Mouse (Mus musculus) granulocyte monocyte progenitor cell, adult 5-6 weeks (primary cell): ENCODE measurements at regions not wholly inside any gene's neighbourhood (a gene's known extent, or its start where the extent isn't known, plus 50 kb on each side); places are given as distances from the start of the nearest gene placed in this dataset.

Experiments used
- ATAC-seq: replicated peaks from 2 replicates; pipeline ENCODE4 v1.8.0; 2016; ENCODE audit warnings: mild to moderate bottlenecking, moderate TSS enrichment, inconsistent platforms; ENCODE audit not compliant: poor library complexity, severe bottlenecking

- ATAC-seq = no peak
Measured at GRCm38 (mm10) chr1:105463819-105464614, 107.5 kb upstream of the Rnf152 start.

GRCm38 (mm10) chr1:105462695-105463094 is 106.2 kb upstream of the Rnf152 start:
- no peak for ATAC-seq

GRCm38 (mm10) chr1:105455783-105456182 is 99.3 kb upstream of the Rnf152 start:
- ATAC-seq = peak; percentile 68

- ATAC-seq = no peak
Measured at GRCm38 (mm10) chr1:105454687-105455086, 98.2 kb upstream of the Rnf152 start.

- ATAC-seq = no peak
Measured at GRCm38 (mm10) chr1:105446212-105446611, 89.7 kb upstream of the Rnf152 start.

- no peak for ATAC-seq
Measured at GRCm38 (mm10) chr1:105443546-105443945, 87.0 kb upstream of the Rnf152 start.

GRCm38 (mm10) chr1:105440296-105440695 is 83.8 kb upstream of the Rnf152 start:
- ATAC-seq = no peak

- ATAC-seq = peak; percentile 96
Measured at GRCm38 (mm10) chr1:105434631-105435403, 78.3 kb upstream of the Rnf152 start.

GRCm38 (mm10) chr1:105433949-105434348 is 77.4 kb upstream of the Rnf152 start:
- ATAC-seq = no peak

GRCm38 (mm10) chr1:105431803-105432202 is 75.3 kb upstream of the Rnf152 start:
- no peak for ATAC-seq

- no peak for ATAC-seq
Measured at GRCm38 (mm10) chr1:105430712-105431111, 74.2 kb upstream of the Rnf152 start.

- no peak for ATAC-seq
Measured at GRCm38 (mm10) chr1:105428165-105428564, 71.7 kb upstream of the Rnf152 start.

GRCm38 (mm10) chr1:105426086-105426485 is 69.6 kb upstream of the Rnf152 start:
- no peak for ATAC-seq

GRCm38 (mm10) chr1:105423380-105423779 is 66.9 kb upstream of the Rnf152 start:
- ATAC-seq = no peak

- ATAC-seq = no peak
Measured at GRCm38 (mm10) chr1:105422945-105423344, 66.4 kb upstream of the Rnf152 start.

- no peak for ATAC-seq
Measured at GRCm38 (mm10) chr1:105420374-105421046, 64.0 kb upstream of the Rnf152 start.
